Mouse (Mus musculus) MEL (cell line): ENCODE measurements around the gene Src. TPM values are rescaled to one million over a fixed set of nuclear protein-coding genes. Genes with fewer than 3 reads are reported as not detected.

ENCODE experiments used
- DNase-seq: peaks from one replicate; pipeline ENCODE4 v3.0.0; 2011; ENCODE audit warnings: low read depth, low spot score
- H3K27ac ChIP-seq: 2 replicates; pipeline ENCODE4 v1.5.1; 2012; ENCODE audit warnings: low read depth, mild to moderate bottlenecking, control low read depth, low read length, moderate library complexity; ENCODE audit not compliant: control insufficient read depth
- H3K27me3 ChIP-seq, 2 experiments: fragments of 150-350 bp in 1 of 2; sonication (generic) in 1 of 2; 2 replicates each; pipeline ENCODE4 v1.6.1; 2012; ENCODE audit warnings: low read length in 2 of 2, mild to moderate bottlenecking in 2 of 2, improper control_type of control experiment in 1 of 2, moderate library complexity in 1 of 2; ENCODE audit not compliant: insufficient read depth in 2 of 2, control insufficient read depth in 1 of 2
- H3K36me3 ChIP-seq, 2 experiments: 2 replicates each; pipeline ENCODE4 v1.6.1; 2012 to 2014; ENCODE audit warnings: low read length in 2 of 2, improper control_type of control experiment in 1 of 2, inconsistent platforms in 1 of 2, mild to moderate bottlenecking in 1 of 2; ENCODE audit not compliant: insufficient read depth in 2 of 2, control insufficient read depth in 1 of 2
- H3K4me1 ChIP-seq, 2 experiments: fragments of 150-350 bp in 1 of 2; sonication (generic) in 1 of 2; 2 replicates each; pipeline ENCODE4 v1.6.1; 2012; ENCODE audit warnings: low read length in 2 of 2, improper control_type of control experiment in 1 of 2, mild to moderate bottlenecking in 1 of 2; ENCODE audit not compliant: insufficient read depth in 2 of 2, control insufficient read depth in 1 of 2
- H3K4me3 ChIP-seq, 2 experiments: fragments of 150-350 bp in 1 of 2; sonication (generic) in 1 of 2; 2 replicates each; pipeline ENCODE4 v1.5.1; 2012; ENCODE audit warnings: low read depth in 2 of 2, low read length in 2 of 2, mild to moderate bottlenecking in 2 of 2, moderate library complexity in 2 of 2, control low read depth in 1 of 2, improper control_type of control experiment in 1 of 2; ENCODE audit not compliant: control insufficient read depth in 1 of 2, insufficient read depth in 1 of 2
- H3K79me2 ChIP-seq: 2 replicates; pipeline ENCODE4 v1.6.1; 2012; ENCODE audit warnings: mild to moderate bottlenecking, low read length, moderate library complexity; ENCODE audit not compliant: control insufficient read depth, poor library complexity, insufficient read depth
- H3K9ac ChIP-seq: 2 replicates; pipeline ENCODE4 v1.6.1; 2012; ENCODE audit warnings: low read depth, mild to moderate bottlenecking, control low read depth, low read length, moderate library complexity; ENCODE audit not compliant: control insufficient read depth, poor library complexity, severe bottlenecking
- H3K9me3 ChIP-seq: fragments of 150-350 bp; sonication (generic); replicated peaks from 2 replicates; pipeline ENCODE4 v1.6.1; 2012; ENCODE audit warnings: mild to moderate bottlenecking, low read length, improper control_type of control experiment, moderate library complexity; ENCODE audit not compliant: insufficient read depth
- CHD1 ChIP-seq: IDR thresholded peaks from 2 replicates; pipeline ENCODE4 v1.6.1; 2012; ENCODE audit warnings: low read depth, mild to moderate bottlenecking, inconsistent platforms, low read length, improper control_type of control experiment
- CTCF ChIP-seq, 3 experiments: IDR thresholded peaks in 2 of 3; conservative IDR thresholded peaks in 1 of 3; 2 replicates each; pipeline ENCODE4 v1.5.1; 2011 to 2012; ENCODE audit warnings: low read length in 3 of 3, low read depth in 2 of 3, mild to moderate bottlenecking in 2 of 3, improper control_type of control experiment in 1 of 3, inconsistent platforms in 1 of 3, mixed read lengths in 1 of 3, moderate library complexity in 1 of 3; ENCODE audit not compliant: control insufficient read depth in 1 of 3, insufficient read depth in 1 of 3, poor library complexity in 1 of 3, severe bottlenecking in 1 of 3
- E2F4 ChIP-seq: IDR thresholded peaks from 2 replicates; pipeline ENCODE4 v1.6.1; 2011; ENCODE audit warnings: low read depth, low read length, improper control_type of control experiment, borderline replicate concordance
- ETS1 ChIP-seq: IDR thresholded peaks from 2 replicates; pipeline ENCODE4 v1.6.1; 2012; ENCODE audit warnings: low read depth, mild to moderate bottlenecking, inconsistent platforms, low read length, improper control_type of control experiment, moderate library complexity
- GABPA ChIP-seq: IDR thresholded peaks from 2 replicates; pipeline ENCODE4 v1.6.1; 2012; ENCODE audit warnings: low read depth, mild to moderate bottlenecking, inconsistent platforms, low read length, improper control_type of control experiment, moderate library complexity
- GATA1 ChIP-seq: IDR thresholded peaks from 2 replicates; pipeline ENCODE4 v1.6.1; 2011; ENCODE audit warnings: low read depth, low read length, improper control_type of control experiment
- HCFC1 ChIP-seq: IDR thresholded peaks from 2 replicates; pipeline ENCODE4 v1.6.1; 2012; ENCODE audit warnings: low read depth, mild to moderate bottlenecking, inconsistent platforms, low read length, improper control_type of control experiment, moderate library complexity
- KAT2A ChIP-seq: conservative IDR thresholded peaks from 2 replicates; pipeline ENCODE4 v1.6.1; 2012; ENCODE audit warnings: low read depth, low read length, improper control_type of control experiment, inconsistent platforms
- MAFK ChIP-seq: IDR thresholded peaks from 2 replicates; pipeline ENCODE4 v1.6.1; 2011; ENCODE audit warnings: low read depth, mild to moderate bottlenecking, low read length, improper control_type of control experiment, borderline replicate concordance
- MAZ ChIP-seq: IDR thresholded peaks from 2 replicates; pipeline ENCODE4 v1.6.1; 2012; ENCODE audit warnings: low read depth, mild to moderate bottlenecking, inconsistent platforms, low read length, improper control_type of control experiment
- MEF2A ChIP-seq: IDR thresholded peaks from 2 replicates; pipeline ENCODE4 v1.6.1; 2014; ENCODE audit warnings: low read depth, mild to moderate bottlenecking, inconsistent platforms, low read length, improper control_type of control experiment; ENCODE audit not compliant: poor library complexity, insufficient replicate concordance, severe bottlenecking; ENCODE audit errors: extremely low read depth
- MYB ChIP-seq: IDR thresholded peaks from 2 replicates; pipeline ENCODE4 v1.6.1; 2011; ENCODE audit warnings: mild to moderate bottlenecking, low read depth, low read length, improper control_type of control experiment
- MYC ChIP-seq: IDR thresholded peaks from 2 replicates; pipeline ENCODE4 v1.6.1; 2011; ENCODE audit warnings: low read depth, mild to moderate bottlenecking, low read length, improper control_type of control experiment, moderate library complexity
- POLR2A ChIP-seq, 2 experiments: IDR thresholded peaks; 2 replicates each; pipeline ENCODE4 v1.6.1; 2011 to 2012; ENCODE audit warnings: low read length in 2 of 2, mild to moderate bottlenecking in 2 of 2, control low read depth in 1 of 2, improper control_type of control experiment in 1 of 2, low read depth in 1 of 2, moderate library complexity in 1 of 2; ENCODE audit not compliant: control insufficient read depth in 1 of 2, insufficient read depth in 1 of 2, poor library complexity in 1 of 2
- POLR2AphosphoS2 ChIP-seq: IDR thresholded peaks from 2 replicates; pipeline ENCODE4 v1.6.1; 2011; ENCODE audit warnings: low read length, improper control_type of control experiment
- POLR2AphosphoS5 ChIP-seq: IDR thresholded peaks from 2 replicates; pipeline ENCODE4 v1.6.1; 2012; ENCODE audit warnings: low read depth, borderline replicate concordance, mild to moderate bottlenecking, inconsistent platforms, low read length, moderate library complexity, mixed read lengths
- RAD21 ChIP-seq: IDR thresholded peaks from 2 replicates; pipeline ENCODE4 v1.6.1; 2011; ENCODE audit warnings: mild to moderate bottlenecking, low read depth, low read length, improper control_type of control experiment
- SMC3 ChIP-seq: IDR thresholded peaks from 2 replicates; pipeline ENCODE4 v1.6.1; 2011; ENCODE audit warnings: low read depth, low read length, improper control_type of control experiment
- TBP ChIP-seq: IDR thresholded peaks from 2 replicates; pipeline ENCODE4 v1.8.0; 2011; ENCODE audit warnings: low read depth, low read length, improper control_type of control experiment
- TCF12 ChIP-seq: IDR thresholded peaks from 2 replicates; pipeline ENCODE4 v1.6.1; 2014; ENCODE audit warnings: low read depth, mild to moderate bottlenecking, inconsistent platforms, low read length, improper control_type of control experiment, moderate library complexity
- USF1 ChIP-seq: IDR thresholded peaks from 2 replicates; pipeline ENCODE4 v1.6.1; 2014; ENCODE audit warnings: low read depth, mild to moderate bottlenecking, inconsistent platforms, low read length, improper control_type of control experiment, moderate library complexity
- USF2 ChIP-seq, 2 experiments: IDR thresholded peaks; 2 replicates each; pipeline ENCODE4 v1.6.1; 2011 to 2012; ENCODE audit warnings: improper control_type of control experiment in 2 of 2, low read length in 2 of 2, borderline replicate concordance in 1 of 2, inconsistent platforms in 1 of 2, low read depth in 1 of 2, mild to moderate bottlenecking in 1 of 2; ENCODE audit not compliant: insufficient read depth in 1 of 2
- ZC3H11A ChIP-seq: IDR thresholded peaks from 2 replicates; pipeline ENCODE4 v1.6.1; 2012; ENCODE audit warnings: low read depth, mild to moderate bottlenecking, inconsistent platforms, low read length, improper control_type of control experiment
- ZMIZ1 ChIP-seq: IDR thresholded peaks from 2 replicates; pipeline ENCODE4 v1.6.1; 2012; ENCODE audit warnings: low read depth, mild to moderate bottlenecking, inconsistent platforms, low read length, improper control_type of control experiment, moderate library complexity
- polyA plus RNA-seq, 2 experiments: library from polyadenylated mRNA; stranded (reverse) in 1 of 2; unstranded in 1 of 2; fragments of >175 nt in 1 of 2; fragments of >200 nt in 1 of 2; gene quantifications; 2 replicates each; pipeline versions ENCODE4 v1.2.1 to v1.2.4; 2012; ENCODE audit warnings: low replicate concordance in 2 of 2, low read depth in 1 of 2; ENCODE audit not compliant: insufficient read length in 2 of 2, insufficient read depth in 1 of 2, missing spikeins in 1 of 2
- total RNA-seq: library from RNA; depleted of rRNA; stranded (reverse); fragments of 300-350 nt; gene quantifications from 2 replicates; pipeline ENCODE4 v1.2.3, GENCODE M21; 2012

Src gene
- total and polyA plus RNA-seq, 3 experiments: 0.23 to 4.2 TPM; not detected in 1

GRCm38 (mm10) chr2:157407596-157407995 is 10.6 kb upstream of the Src start:
- H3K27ac ChIP-seq: no peak overlapping the region
- H3K27me3 ChIP-seq: no peaks in the 10 kb centered on the region
- no peak for DNase-seq
- no peak overlapping the region for H3K4me3 ChIP-seq
- H3K36me3 ChIP-seq: no peaks in the 10 kb centered on the region
- no peak overlapping the region for H3K9ac ChIP-seq
- no peaks in the 10 kb centered on the region for H3K9me3 ChIP-seq
- H3K4me1 ChIP-seq: no peaks in the 10 kb centered on the region
- no peaks in the 10 kb centered on the region for H3K79me2 ChIP-seq
- TF ChIP-seq MEF2A (no peak), E2F4 (no peak), POLR2AphosphoS5 (no peak), SMC3 (no peak), RAD21 (no peak), MAZ (no peak), ZMIZ1 (no peak), ZC3H11A (no peak), POLR2A (IDR thresholded peaks at IDR 0.05; ENCODE audit: control insufficient read depth in 1 of 2, insufficient read depth in 1 of 2, low read depth in 1 of 2, low read length in 2 of 2, poor library complexity in 1 of 2) (no peak)

- H3K9me3 ChIP-seq: no peaks in the 10 kb centered on the region
- DNase-seq: no peak
- H3K27ac ChIP-seq: no peak overlapping the region
- no peaks in the 10 kb centered on the region for H3K36me3 ChIP-seq
- H3K9ac ChIP-seq: no peak overlapping the region
- no peak overlapping the region for H3K4me3 ChIP-seq
- TF ChIP-seq KAT2A (no peak), ETS1 (no peak), MEF2A (no peak), POLR2AphosphoS5 (no peak), MYB (no peak), POLR2AphosphoS2 (no peak), GABPA (no peak), CHD1 (no peak), TCF12 (no peak), TBP (no peak), USF2 (IDR thresholded peaks at IDR 0.05; ENCODE audit: borderline replicate concordance in 1 of 2, insufficient read depth in 1 of 2, low read depth in 1 of 2, low read length in 2 of 2) (no peak), CTCF (IDR thresholded peaks at IDR 0.05 in 2 of 3, conservative IDR thresholded peaks at IDR 0.05 in 1 of 3; ENCODE audit: control insufficient read depth in 1 of 3, insufficient read depth in 1 of 3, low read depth in 2 of 3, low read length in 3 of 3, poor library complexity in 1 of 3, severe bottlenecking in 1 of 3) (no peak), USF1 (no peak), MYC (no peak), MAFK (no peak), RAD21 (no peak), ZC3H11A (no peak), GATA1 (no peak), HCFC1 (no peak)
- TF ChIP-seq, all 39 proteins: peak for 0
- Histone ChIP-seq H3K4me1 (no peaks in the 10 kb centered on the region), H3K27me3 (no peaks in the 10 kb centered on the region; a peak in 1 of 4 replicates), H3K79me2 (no peaks in the 10 kb centered on the region)
These were observed 8.3 kb upstream of the Src start for GRCm38 (mm10) chr2:157409793-157410533.
